Mouse (Mus musculus) MEL (cell line): ENCODE data around the gene Selenow. TPM values are rescaled to one million over a fixed set of nuclear protein-coding genes. Genes with fewer than 3 reads are reported as not detected.

Source experiments
- DNase-seq: peaks from one replicate; pipeline ENCODE4 v3.0.0; 2011; ENCODE audit warnings: low read depth, low spot score
- H3K27ac ChIP-seq: 2 replicates; pipeline ENCODE4 v1.5.1; 2012; ENCODE audit warnings: low read depth, mild to moderate bottlenecking, control low read depth, low read length, moderate library complexity; ENCODE audit not compliant: control insufficient read depth
- H3K27me3 ChIP-seq, 2 experiments: fragments of 150-350 bp in 1 of 2; sonication (generic) in 1 of 2; 2 replicates each; pipeline ENCODE4 v1.6.1; 2012; ENCODE audit warnings: low read length in 2 of 2, mild to moderate bottlenecking in 2 of 2, improper control_type of control experiment in 1 of 2, moderate library complexity in 1 of 2; ENCODE audit not compliant: insufficient read depth in 2 of 2, control insufficient read depth in 1 of 2
- H3K36me3 ChIP-seq, 2 experiments: 2 replicates each; pipeline ENCODE4 v1.6.1; 2012 to 2014; ENCODE audit warnings: low read length in 2 of 2, improper control_type of control experiment in 1 of 2, inconsistent platforms in 1 of 2, mild to moderate bottlenecking in 1 of 2; ENCODE audit not compliant: insufficient read depth in 2 of 2, control insufficient read depth in 1 of 2
- H3K4me1 ChIP-seq, 2 experiments: fragments of 150-350 bp in 1 of 2; sonication (generic) in 1 of 2; 2 replicates each; pipeline ENCODE4 v1.6.1; 2012; ENCODE audit warnings: low read length in 2 of 2, improper control_type of control experiment in 1 of 2, mild to moderate bottlenecking in 1 of 2; ENCODE audit not compliant: insufficient read depth in 2 of 2, control insufficient read depth in 1 of 2
- H3K4me3 ChIP-seq, 2 experiments: fragments of 150-350 bp in 1 of 2; sonication (generic) in 1 of 2; 2 replicates each; pipeline ENCODE4 v1.5.1; 2012; ENCODE audit warnings: low read depth in 2 of 2, low read length in 2 of 2, mild to moderate bottlenecking in 2 of 2, moderate library complexity in 2 of 2, control low read depth in 1 of 2, improper control_type of control experiment in 1 of 2; ENCODE audit not compliant: control insufficient read depth in 1 of 2, insufficient read depth in 1 of 2
- H3K79me2 ChIP-seq: 2 replicates; pipeline ENCODE4 v1.6.1; 2012; ENCODE audit warnings: mild to moderate bottlenecking, low read length, moderate library complexity; ENCODE audit not compliant: control insufficient read depth, poor library complexity, insufficient read depth
- H3K9ac ChIP-seq: 2 replicates; pipeline ENCODE4 v1.6.1; 2012; ENCODE audit warnings: low read depth, mild to moderate bottlenecking, control low read depth, low read length, moderate library complexity; ENCODE audit not compliant: control insufficient read depth, poor library complexity, severe bottlenecking
- H3K9me3 ChIP-seq: fragments of 150-350 bp; sonication (generic); replicated peaks from 2 replicates; pipeline ENCODE4 v1.6.1; 2012; ENCODE audit warnings: mild to moderate bottlenecking, low read length, improper control_type of control experiment, moderate library complexity; ENCODE audit not compliant: insufficient read depth
- CHD1 ChIP-seq: IDR thresholded peaks from 2 replicates; pipeline ENCODE4 v1.6.1; 2012; ENCODE audit warnings: low read depth, mild to moderate bottlenecking, inconsistent platforms, low read length, improper control_type of control experiment
- EP300 ChIP-seq, 2 experiments: IDR thresholded peaks; 2 replicates each; pipeline ENCODE4 v1.6.1; 2011; ENCODE audit warnings: improper control_type of control experiment in 2 of 2, low read length in 2 of 2, low read depth in 1 of 2, mild to moderate bottlenecking in 1 of 2
- GATA1 ChIP-seq: IDR thresholded peaks from 2 replicates; pipeline ENCODE4 v1.6.1; 2011; ENCODE audit warnings: low read depth, low read length, improper control_type of control experiment
- KAT2A ChIP-seq: conservative IDR thresholded peaks from 2 replicates; pipeline ENCODE4 v1.6.1; 2012; ENCODE audit warnings: low read depth, low read length, improper control_type of control experiment, inconsistent platforms
- MAZ ChIP-seq: IDR thresholded peaks from 2 replicates; pipeline ENCODE4 v1.6.1; 2012; ENCODE audit warnings: low read depth, mild to moderate bottlenecking, inconsistent platforms, low read length, improper control_type of control experiment
- MYC ChIP-seq: IDR thresholded peaks from 2 replicates; pipeline ENCODE4 v1.6.1; 2011; ENCODE audit warnings: low read depth, mild to moderate bottlenecking, low read length, improper control_type of control experiment, moderate library complexity
- NELFE ChIP-seq: IDR thresholded peaks from 2 replicates; pipeline ENCODE4 v1.6.1; 2011; ENCODE audit warnings: low read depth, low read length, improper control_type of control experiment
- POLR2AphosphoS5 ChIP-seq: IDR thresholded peaks from 2 replicates; pipeline ENCODE4 v1.6.1; 2012; ENCODE audit warnings: low read depth, borderline replicate concordance, mild to moderate bottlenecking, inconsistent platforms, low read length, moderate library complexity, mixed read lengths
- SIN3A ChIP-seq: IDR thresholded peaks from 2 replicates; pipeline ENCODE4 v1.6.1; 2012; ENCODE audit warnings: low read length, improper control_type of control experiment, inconsistent platforms
- TAL1 ChIP-seq: IDR thresholded peaks from 2 replicates; pipeline ENCODE4 v1.6.1; 2012; ENCODE audit warnings: mild to moderate bottlenecking, inconsistent platforms, low read length, moderate library complexity, mixed read lengths
- TCF12 ChIP-seq: IDR thresholded peaks from 2 replicates; pipeline ENCODE4 v1.6.1; 2014; ENCODE audit warnings: low read depth, mild to moderate bottlenecking, inconsistent platforms, low read length, improper control_type of control experiment, moderate library complexity
- UBTF ChIP-seq: IDR thresholded peaks from 2 replicates; pipeline ENCODE4 v1.6.1; 2012; ENCODE audit warnings: low read depth, mild to moderate bottlenecking, inconsistent platforms, low read length, improper control_type of control experiment, moderate library complexity, borderline replicate concordance; ENCODE audit not compliant: insufficient read depth
- USF1 ChIP-seq: IDR thresholded peaks from 2 replicates; pipeline ENCODE4 v1.6.1; 2014; ENCODE audit warnings: low read depth, mild to moderate bottlenecking, inconsistent platforms, low read length, improper control_type of control experiment, moderate library complexity
- ZKSCAN1 ChIP-seq: IDR thresholded peaks from 2 replicates; pipeline ENCODE4 v1.6.1; 2012; ENCODE audit warnings: low read depth, mild to moderate bottlenecking, inconsistent platforms, low read length, improper control_type of control experiment, moderate library complexity
- ZMIZ1 ChIP-seq: IDR thresholded peaks from 2 replicates; pipeline ENCODE4 v1.6.1; 2012; ENCODE audit warnings: low read depth, mild to moderate bottlenecking, inconsistent platforms, low read length, improper control_type of control experiment, moderate library complexity
- ZNF384 ChIP-seq: IDR thresholded peaks from 2 replicates; pipeline ENCODE4 v1.6.1; 2012; ENCODE audit warnings: low read depth, mild to moderate bottlenecking, inconsistent platforms, low read length, improper control_type of control experiment
- polyA plus RNA-seq, 2 experiments: library from polyadenylated mRNA; stranded (reverse) in 1 of 2; unstranded in 1 of 2; fragments of >175 nt in 1 of 2; fragments of >200 nt in 1 of 2; gene quantifications; 2 replicates each; pipeline versions ENCODE4 v1.2.1 to v1.2.4; 2012; ENCODE audit warnings: low replicate concordance in 2 of 2, low read depth in 1 of 2; ENCODE audit not compliant: insufficient read length in 2 of 2, insufficient read depth in 1 of 2, missing spikeins in 1 of 2
- total RNA-seq: library from RNA; depleted of rRNA; stranded (reverse); fragments of 300-350 nt; gene quantifications from 2 replicates; pipeline ENCODE4 v1.2.3, GENCODE M21; 2012

Gene Selenow
- total and polyA plus RNA-seq, 3 experiments, result 13.1 to 71.2 TPM; not detected in 1

GRCm38 (mm10) chr7:15920645-15921190 is 1.5 kb downstream of the Selenow start:
- H3K27ac ChIP-seq, result no peak overlapping the region
- no peaks in the 10 kb centered on the region for H3K27me3 ChIP-seq
- peaks cover 23% of the 10 kb centered on the region for H3K79me2 ChIP-seq
- no peak for TF ChIP-seq MYC
- no peak for TF ChIP-seq USF1
- TF ChIP-seq CHD1, result no peak
- TF ChIP-seq NELFE, result no peak
- TF ChIP-seq UBTF, result no peak
- TF ChIP-seq KAT2A, result no peak
- no peak for TF ChIP-seq MAZ
- TF ChIP-seq ZMIZ1, result no peak
- no peak for TF ChIP-seq EP300 (IDR thresholded peaks at IDR 0.05; ENCODE audit: low read depth in 1 of 2, low read length in 2 of 2)
- no peak for TF ChIP-seq GATA1
- TF ChIP-seq ZNF384, result no peak
- peak overlapping the region; percentile 80; a peak in 2 of 4 replicates for H3K4me3 ChIP-seq
- no peak overlapping the region for H3K9ac ChIP-seq
- no peak for DNase-seq
- H3K36me3 ChIP-seq, result peaks cover 0 to 11% of the 10 kb centered on the region in 2 experiments; a peak in 2 of 4 replicates
- no peaks in the 10 kb centered on the region for H3K9me3 ChIP-seq
- H3K4me1 ChIP-seq, result peaks cover 4 to 15% of the 10 kb centered on the region in 2 experiments; a peak in 3 of 4 replicates

- H3K79me2 ChIP-seq, result peaks cover 23% of the 10 kb centered on the region
- peaks cover 0 to 11% of the 10 kb centered on the region in 2 experiments; a peak in 2 of 4 replicates for H3K36me3 ChIP-seq
- no peak for TF ChIP-seq ZKSCAN1
- no peak for TF ChIP-seq USF1
- TF ChIP-seq SIN3A, result no peak
- no peak for TF ChIP-seq TAL1
- TF ChIP-seq POLR2AphosphoS5, result no peak
- TF ChIP-seq KAT2A, result no peak
- TF ChIP-seq TCF12, result no peak
- DNase-seq, result no peak
- no peak overlapping the region for H3K9ac ChIP-seq
- peaks cover 4 to 15% of the 10 kb centered on the region in 2 experiments; a peak in 3 of 4 replicates for H3K4me1 ChIP-seq
- H3K27me3 ChIP-seq, result no peaks in the 10 kb centered on the region
- no peaks in the 10 kb centered on the region for H3K9me3 ChIP-seq
- no peak overlapping the region for H3K4me3 ChIP-seq
- H3K27ac ChIP-seq, result no peak overlapping the region
Measured at GRCm38 (mm10) chr7:15919947-15920346, 2.3 kb downstream of the Selenow start.
